Mouse (Mus musculus) forebrain, embryonic 10.5 days (tissue): ENCODE data around the gene Amhr2. TPM values are rescaled to one million over a fixed set of nuclear protein-coding genes. Genes with fewer than 3 reads are reported as not detected.

Experiments
- DNase-seq: peaks from one replicate; pipeline ENCODE4 v3.0.0-alpha.2; 2017; ENCODE audit warnings: low spot score; ENCODE audit errors: extremely low spot score
- H3K27ac ChIP-seq: fragments of 300-500 bp; sonication (generic); 2 replicates; pipeline ENCODE4 v1.5.1; 2016; ENCODE audit warnings: mild to moderate bottlenecking
- H3K27me3 ChIP-seq: fragments of 300-500 bp; sonication (generic); 2 replicates; pipeline ENCODE4 v1.6.1; 2016; ENCODE audit warnings: mild to moderate bottlenecking; ENCODE audit not compliant: poor library complexity, severe bottlenecking
- H3K36me3 ChIP-seq: fragments of 300-500 bp; sonication (generic); replicated peaks from 2 replicates; pipeline ENCODE4 v1.6.1; 2016; ENCODE audit warnings: mild to moderate bottlenecking, moderate library complexity
- H3K4me1 ChIP-seq: fragments of 300-500 bp; sonication (generic); 2 replicates; pipeline ENCODE4 v1.6.1; 2016
- H3K4me3 ChIP-seq: fragments of 300-500 bp; sonication (generic); 2 replicates; pipeline ENCODE4 v1.5.1; 2016; ENCODE audit warnings: mild to moderate bottlenecking, moderate library complexity
- H3K9me3 ChIP-seq: fragments of 300-500 bp; sonication (generic); 2 replicates; pipeline ENCODE4 v1.6.1; 2016; ENCODE audit warnings: mild to moderate bottlenecking, moderate library complexity
- WGBS: fragments of 180-500 bp; shearing (Covaris S2); methylation state at CpG from one replicate; pipeline ENCODE4 v1.1.7; 2016; 5-methylcytosine and 5-hydroxymethylcytosine counted together
- polyA plus RNA-seq: library from polyadenylated mRNA; unstranded; fragments of >200 nt; fragmentation: Nextera tagmentation; extraction: Ambion mirVana; gene quantifications from 2 replicates; pipeline ENCODE4 v1.2.1, GENCODE M21; 2016

Gene Amhr2
- 0.33 TPM in 1 of 2 replicates, not detected in the other for polyA plus RNA-seq

DNA sequence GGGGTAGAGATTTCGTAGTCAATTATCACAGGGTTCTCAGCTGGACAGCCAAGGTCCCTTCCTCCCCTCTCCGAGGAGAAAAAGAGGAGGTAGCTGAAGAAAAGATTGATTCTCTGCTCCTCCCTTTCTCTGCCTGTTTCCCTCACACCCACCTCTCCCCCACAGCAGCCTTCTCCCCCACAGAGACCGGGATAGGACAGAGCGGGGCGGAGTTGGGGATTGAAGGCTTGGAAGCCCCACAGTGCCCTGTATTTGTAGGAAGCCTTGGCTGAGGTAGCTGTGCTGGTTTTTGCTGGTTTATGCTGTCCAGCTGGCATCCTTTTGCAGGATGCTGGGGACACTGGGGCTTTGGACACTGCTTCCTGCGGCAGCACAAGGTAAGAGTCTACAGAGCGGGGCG, at the start of gene Amhr2:
Gene Amhr2 (plus strand): TSS at position 222 of the 400 bp plus-strand sequence.
- H3K36me3 ChIP-seq: no peaks in the 10 kb centered on the region
- 69% methylated on average over 8 of the region's 8 CpGs for WGBS
- peaks cover 6% of the 10 kb centered on the region for H3K4me1 ChIP-seq

DNA sequence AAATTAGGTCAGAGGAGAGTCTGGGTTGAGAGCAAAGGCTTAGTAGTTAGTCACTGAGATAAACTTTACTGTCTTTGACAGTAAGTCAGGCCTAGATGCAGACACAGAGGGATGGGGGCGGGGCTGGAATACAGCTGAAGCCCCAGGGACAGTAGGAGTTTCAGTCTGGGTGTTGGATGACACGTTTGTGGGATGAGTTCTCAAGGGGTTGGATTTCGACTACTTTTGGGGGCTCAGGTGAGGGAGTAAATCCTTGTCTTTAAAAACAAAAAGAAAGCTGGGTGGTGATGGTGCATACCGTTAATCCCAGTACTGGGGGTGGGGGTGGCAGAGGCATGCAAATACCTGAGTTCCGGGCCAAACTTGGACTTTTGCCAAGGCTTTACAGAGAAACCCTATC, 46.5 kb upstream of the Amhr2 start:
- Histone ChIP-seq H3K9me3 (no peaks in the 10 kb centered on the region), H3K4me3 (peak overlapping the region; percentile 59; the same call in 1 of the 2 replicates), H3K36me3 (no peaks in the 10 kb centered on the region), H3K27ac (no peak overlapping the region), H3K27me3 (no peaks in the 10 kb centered on the region), H3K4me1 (peaks cover 56% of the 10 kb centered on the region)
- 14% methylated on average over 5 of the region's 5 CpGs for WGBS
- no peak for DNase-seq

More for the DNA sequence above, at the start of gene Amhr2:
- H3K27ac ChIP-seq: no peak within 1 kb of the TSS
- no peak within 1 kb of the TSS for H3K4me3 ChIP-seq
- no peak for DNase-seq
- no peaks in the 10 kb centered on the region for H3K27me3 ChIP-seq
- H3K9me3 ChIP-seq: no peaks in the 10 kb centered on the region

DNA sequence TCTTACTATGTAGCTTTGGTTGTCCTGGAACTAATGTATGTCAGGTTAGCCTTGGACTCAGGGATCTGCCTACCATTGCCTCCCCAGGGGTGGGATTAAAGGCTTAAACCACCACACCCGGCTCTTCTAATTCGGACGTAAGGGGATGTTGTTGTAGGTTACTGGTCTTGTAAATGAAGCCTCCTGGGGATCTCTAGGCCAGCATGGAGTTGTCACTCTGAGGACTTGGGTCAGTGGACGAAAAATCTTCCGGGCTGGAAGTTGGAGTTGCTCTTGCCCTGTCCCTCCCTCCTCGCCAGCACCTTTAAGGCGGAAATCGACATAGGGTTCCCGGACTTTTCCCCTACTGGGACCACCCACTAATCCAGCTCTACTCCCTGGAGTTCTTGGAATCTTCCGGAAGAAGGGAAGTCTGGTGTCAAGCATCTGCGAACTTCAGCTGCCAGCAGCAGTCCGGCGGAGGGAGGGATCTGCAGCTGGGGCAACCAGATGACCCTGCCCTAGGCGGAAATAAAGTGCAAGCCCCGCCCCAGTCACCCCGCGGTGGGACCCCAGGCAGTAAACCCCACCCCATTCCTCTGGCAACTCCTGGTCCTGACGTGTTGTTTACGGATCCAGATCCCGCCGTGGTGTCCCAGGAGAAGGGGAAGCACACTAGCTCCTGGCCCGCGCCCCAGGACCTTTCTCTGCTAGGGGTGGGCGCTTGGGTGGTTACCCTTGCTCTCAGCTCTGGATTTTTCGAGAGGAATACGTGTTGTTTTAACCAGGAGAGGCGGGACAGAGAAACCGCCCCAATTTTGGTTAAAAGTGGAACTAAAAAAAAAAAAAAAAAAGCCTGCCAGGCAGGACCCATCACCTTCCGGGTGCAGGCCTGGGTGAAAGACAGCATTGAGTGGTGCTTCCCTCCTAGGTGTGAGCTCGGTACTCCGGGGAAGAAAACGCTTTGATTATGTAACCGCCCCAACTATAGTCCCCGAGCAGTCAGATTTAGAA, 45.6 kb upstream of the Amhr2 start:
- Histone ChIP-seq H3K36me3 (no peaks in the 10 kb centered on the region), H3K27ac (peak overlapping the region; percentile 88), H3K4me3 (peak overlapping the region; percentile 59), H3K9me3 (no peaks in the 10 kb centered on the region), H3K27me3 (no peaks in the 10 kb centered on the region), H3K4me1 (peaks cover 48% of the 10 kb centered on the region)
- DNase-seq: peak; percentile 75
- 4% methylated on average over 34 of the region's 34 CpGs for WGBS

DNA sequence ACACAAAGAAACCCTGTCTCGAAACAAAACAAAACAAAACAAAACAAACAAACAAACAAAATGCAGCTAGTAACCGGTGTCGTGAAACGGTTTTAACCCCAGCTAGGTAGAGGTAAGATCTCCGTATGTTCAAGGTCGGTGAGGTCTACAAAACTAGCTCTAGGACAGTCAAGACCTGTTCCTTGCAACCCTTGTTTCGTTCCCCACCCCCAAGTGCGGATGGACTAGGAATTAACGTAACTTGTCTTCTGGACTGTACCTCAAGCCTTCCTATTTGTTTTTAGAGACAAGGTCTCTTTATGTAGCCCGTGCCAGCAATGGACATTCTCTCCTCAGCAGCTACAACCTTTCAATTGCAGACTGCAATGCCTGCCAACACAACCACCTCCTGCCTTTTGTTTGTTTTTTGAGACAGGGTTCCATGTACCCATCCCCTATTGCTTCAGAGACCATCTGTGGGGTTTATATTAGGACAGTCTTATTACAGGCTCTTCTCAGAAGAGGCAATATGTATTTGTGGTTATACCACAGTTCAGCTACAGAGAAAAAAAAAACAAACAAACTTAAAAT, 44.6 kb upstream of the Amhr2 start:
- H3K27ac ChIP-seq: peak overlapping the region; percentile 88; the same call in 1 of the 2 replicates
- 77% methylated on average over 10 of the region's 10 CpGs for WGBS

DNA sequence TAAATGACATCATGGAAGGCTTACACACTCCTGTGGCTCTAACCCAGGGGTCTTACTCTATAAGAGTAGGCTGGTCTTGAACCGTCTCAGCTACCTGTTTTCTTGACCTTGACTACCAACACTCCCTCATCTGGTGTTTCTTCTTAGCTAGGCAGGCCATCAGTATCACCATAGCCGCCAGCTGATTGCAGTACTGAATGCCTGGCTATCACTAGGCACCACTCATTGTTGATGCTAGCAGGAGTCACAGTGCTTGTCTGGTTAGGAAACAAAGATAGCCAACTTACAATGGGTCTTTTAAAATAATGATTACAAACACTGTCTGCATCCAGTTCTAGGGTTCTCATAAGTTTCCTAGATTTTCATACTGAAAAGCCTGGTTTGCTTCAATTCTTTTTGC, 43.9 kb upstream of the Amhr2 start:
- Histone ChIP-seq H3K27ac (no peak overlapping the region), H3K4me1 (peaks cover 41% of the 10 kb centered on the region), H3K27me3 (no peaks in the 10 kb centered on the region), H3K9me3 (no peaks in the 10 kb centered on the region), H3K4me3 (no peak overlapping the region), H3K36me3 (no peaks in the 10 kb centered on the region)
- DNase-seq: no peak
- 63% methylated on average over 2 of the region's 2 CpGs for WGBS

More for the DNA sequence above, 44.6 kb upstream of the Amhr2 start:
- no peak for DNase-seq
- Histone ChIP-seq H3K4me1 (peaks cover 45% of the 10 kb centered on the region), H3K27me3 (no peaks in the 10 kb centered on the region), H3K4me3 (no peak overlapping the region), H3K36me3 (no peaks in the 10 kb centered on the region), H3K9me3 (no peaks in the 10 kb centered on the region)

DNA sequence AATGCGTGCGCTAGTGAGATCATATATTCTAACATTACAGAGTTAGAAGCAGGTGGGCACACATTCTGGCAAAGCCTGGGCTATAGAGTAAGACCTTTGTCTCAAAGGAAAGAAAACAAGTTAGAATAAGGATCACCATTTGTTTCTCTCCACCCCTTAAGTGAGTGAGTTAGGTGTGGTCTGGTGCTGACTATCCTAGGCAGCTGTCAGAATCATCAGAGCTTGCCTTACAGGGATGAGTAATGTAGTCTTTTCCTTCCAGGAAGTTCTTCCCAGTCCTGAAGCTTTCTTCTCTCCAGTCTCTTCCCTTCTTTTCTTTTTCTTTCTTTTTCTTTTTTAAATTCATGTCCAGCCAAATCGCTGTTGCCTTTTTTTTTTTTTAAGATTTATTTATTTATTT, 43.0 kb upstream of the Amhr2 start:
- Histone ChIP-seq H3K4me3 (no peak overlapping the region), H3K27me3 (no peaks in the 10 kb centered on the region), H3K36me3 (no peaks in the 10 kb centered on the region), H3K27ac (no peak overlapping the region), H3K4me1 (peaks cover 48% of the 10 kb centered on the region), H3K9me3 (no peaks in the 10 kb centered on the region)
- DNase-seq: no peak
- 98% methylated on average over 3 of the region's 3 CpGs for WGBS

DNA sequence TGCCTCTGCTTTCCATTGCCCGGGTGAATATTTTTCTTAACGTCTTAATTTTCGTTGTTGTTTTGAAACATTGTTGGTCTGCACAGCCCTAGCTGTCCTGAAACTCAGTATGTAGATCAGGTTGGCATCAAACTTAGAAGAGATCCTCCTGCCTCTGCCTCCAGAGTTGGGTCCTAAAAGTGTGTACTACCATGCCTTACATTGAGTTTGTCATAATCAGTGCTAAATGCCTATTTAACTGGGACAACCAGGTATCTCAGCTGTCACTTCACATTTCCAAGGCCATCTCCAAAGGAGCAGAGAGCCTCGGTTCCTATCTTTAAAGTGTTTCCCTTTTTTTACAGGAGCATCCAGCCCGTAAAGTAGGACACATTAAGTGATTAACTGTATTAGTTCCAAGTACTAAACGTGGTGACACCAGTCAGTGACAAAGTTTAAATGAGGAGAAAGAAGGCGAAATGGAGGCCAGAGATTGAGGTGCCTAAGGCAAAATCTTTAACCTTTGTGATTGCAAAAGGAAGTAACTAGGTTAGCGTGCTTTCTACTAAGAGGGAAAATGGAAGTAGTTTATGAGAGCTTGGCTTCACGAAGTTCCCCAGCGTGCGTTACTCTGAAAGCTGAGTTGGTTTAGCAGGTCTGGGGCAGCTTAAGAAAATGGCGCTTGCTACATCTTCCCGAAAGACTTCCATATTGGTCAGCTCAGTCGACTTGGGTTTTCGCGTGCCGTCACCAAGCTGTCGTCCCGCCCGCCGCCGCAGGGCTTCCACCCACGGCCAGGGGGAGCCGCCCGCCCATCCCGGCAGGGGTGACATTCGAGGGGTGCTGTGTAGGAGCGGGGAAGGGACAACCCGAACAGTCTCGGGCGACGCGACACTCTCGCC, 40.3 kb upstream of the Amhr2 start:
- Histone ChIP-seq H3K4me3 (peak overlapping the region; percentile 79), H3K4me1 (peaks cover 58% of the 10 kb centered on the region), H3K27me3 (no peaks in the 10 kb centered on the region), H3K27ac (peak overlapping the region; percentile 99), H3K9me3 (no peaks in the 10 kb centered on the region), H3K36me3 (peaks cover 24% of the 10 kb centered on the region)
- no peak for DNase-seq
- WGBS: 17% methylated on average over 34 of the region's 34 CpGs

DNA sequence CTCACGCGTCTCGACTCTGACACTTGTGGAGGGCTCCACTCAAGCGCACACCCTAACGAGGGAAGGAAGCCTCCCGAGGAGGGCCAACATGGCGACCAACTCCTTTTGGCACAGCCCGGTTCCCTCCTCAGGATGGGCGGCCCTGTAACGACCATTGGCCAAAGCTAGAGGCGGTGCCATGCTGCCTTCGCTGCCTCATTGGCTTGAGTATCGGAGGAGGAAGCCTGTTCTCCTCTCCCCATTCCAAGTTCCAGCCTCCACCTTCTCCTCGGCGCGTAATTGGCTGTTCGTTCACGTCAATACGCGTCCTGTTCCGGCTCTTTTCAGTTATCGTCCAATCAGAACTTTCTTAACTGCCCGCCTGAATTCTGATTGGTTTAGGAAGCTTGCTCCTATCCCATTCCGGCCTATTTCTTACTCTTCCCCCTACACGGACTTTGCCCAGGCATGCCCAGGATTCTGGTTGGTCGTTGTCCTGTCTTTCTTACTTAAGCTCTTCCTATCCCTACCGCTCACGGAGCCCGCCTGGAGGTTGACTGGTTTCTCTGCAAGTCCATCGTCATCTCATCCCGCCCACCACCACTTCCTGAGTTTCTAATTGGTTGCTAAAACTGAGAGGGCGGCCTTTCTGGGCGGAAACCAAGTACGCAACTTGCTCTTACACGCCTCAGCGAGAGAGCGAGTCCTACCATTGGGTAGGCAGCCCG, 39.5 kb upstream of the Amhr2 start, which contains the start of gene Sp1:
Gene Sp1 (plus strand): TSS at position 655 of the 707 bp plus-strand sequence.
- H3K36me3 ChIP-seq: peaks cover 32% of the 10 kb centered on the region
- no peaks in the 10 kb centered on the region for H3K9me3 ChIP-seq
- peak; percentile 98 for DNase-seq
- H3K27ac ChIP-seq: peak within 1 kb of the TSS; percentile 99
- peaks cover 58% of the 10 kb centered on the region for H3K4me1 ChIP-seq
- WGBS: under 1% methylated on average over 38 of the region's 38 CpGs
- H3K4me3 ChIP-seq: peak within 1 kb of the TSS; percentile 79
- no peaks in the 10 kb centered on the region for H3K27me3 ChIP-seq

DNA sequence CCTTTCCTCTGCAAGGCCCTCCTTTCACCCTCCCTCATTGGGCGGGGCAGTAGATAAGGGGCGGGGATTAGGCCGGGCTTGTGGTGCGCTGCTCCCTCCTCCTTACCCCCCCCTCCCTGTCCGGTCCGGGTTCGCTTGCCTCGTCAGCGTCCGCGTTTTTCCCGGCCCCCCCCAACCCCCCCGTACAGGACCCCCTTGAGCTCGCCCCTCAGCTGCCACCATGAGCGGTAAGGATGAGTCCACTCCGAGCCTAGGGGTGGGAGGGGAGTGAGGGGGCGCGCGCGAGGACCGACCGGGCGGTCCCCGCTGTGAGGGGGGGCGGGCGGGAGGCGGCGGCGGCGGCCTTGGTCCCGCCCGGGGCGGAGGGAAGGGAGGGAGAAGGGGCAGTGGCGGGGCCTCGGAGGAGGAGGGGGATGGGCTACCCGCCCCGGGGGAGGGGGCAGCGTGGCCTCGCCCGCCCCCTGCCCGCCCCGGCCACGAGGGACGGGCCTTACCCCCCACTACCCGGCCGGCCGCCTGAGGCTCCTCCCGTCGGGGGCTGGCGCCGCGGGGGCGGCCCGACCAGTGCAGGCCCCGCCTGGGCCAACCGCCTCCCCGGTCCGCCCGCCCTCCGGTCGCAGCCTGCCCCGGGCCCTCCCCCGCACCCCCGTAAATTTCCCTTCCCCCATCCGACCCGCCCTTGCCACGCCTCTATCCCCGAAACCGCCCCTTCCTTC, 38.8 kb upstream of the Amhr2 start:
- Histone ChIP-seq H3K4me3 (peak overlapping the region; percentile 79), H3K4me1 (peaks cover 55% of the 10 kb centered on the region), H3K27ac (peak overlapping the region; percentile 99), H3K9me3 (no peaks in the 10 kb centered on the region), H3K27me3 (no peaks in the 10 kb centered on the region), H3K36me3 (peaks cover 39% of the 10 kb centered on the region)
- DNase-seq: peak; percentile 77
- under 1% methylated on average over 25 of the region's 69 CpGs for WGBS

DNA sequence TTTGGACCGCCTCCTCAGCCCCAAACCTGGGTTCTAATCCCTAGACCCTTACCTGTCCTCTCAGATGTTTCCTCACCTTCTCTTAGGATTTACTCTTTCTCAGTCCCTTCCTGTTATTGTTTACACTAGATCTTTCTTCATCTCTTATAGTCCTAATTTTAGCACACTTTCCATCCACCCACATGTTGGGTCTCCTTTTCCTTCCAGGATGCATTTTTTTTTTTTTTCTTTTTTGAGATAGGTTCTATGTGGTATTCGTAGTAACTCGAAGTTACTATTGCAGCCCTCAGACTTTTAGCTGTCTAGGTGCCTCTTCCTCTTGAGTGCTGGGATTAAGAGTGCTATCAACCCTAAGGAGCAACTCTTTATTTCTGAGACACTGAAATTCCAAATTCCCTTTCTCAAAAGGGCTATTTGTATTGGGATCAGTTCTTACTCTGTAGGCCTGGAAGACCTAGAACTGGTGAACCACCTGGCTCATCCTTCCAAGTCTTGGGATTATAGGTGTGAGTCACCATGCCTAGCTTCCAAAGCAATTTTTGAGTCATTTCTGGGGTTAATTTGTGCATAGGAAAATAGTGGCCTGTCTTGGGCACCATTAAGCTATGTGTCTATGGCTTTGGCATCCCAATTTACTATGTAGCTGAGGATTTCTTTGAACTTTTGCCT, 38.1 kb upstream of the Amhr2 start:
- H3K4me1 ChIP-seq: peaks cover 55% of the 10 kb centered on the region
- no peaks in the 10 kb centered on the region for H3K27me3 ChIP-seq
- peak overlapping the region; percentile 79 for H3K4me3 ChIP-seq
- 37% methylated on average over 3 of the region's 3 CpGs for WGBS
- H3K27ac ChIP-seq: peak overlapping the region; percentile 99
- H3K36me3 ChIP-seq: peaks cover 46% of the 10 kb centered on the region
- DNase-seq: no peak
- no peaks in the 10 kb centered on the region; the same call in 1 of the 2 replicates for H3K9me3 ChIP-seq
